Mouse (Mus musculus) A20 (cell line): ENCODE data around the gene Mthfd2.

Experiments
- DNase-seq: peaks from one replicate; pipeline ENCODE4 v3.0.0-alpha.2; 2011; ENCODE audit warnings: low read depth, low spot score

The Mthfd2 gene

DNA sequence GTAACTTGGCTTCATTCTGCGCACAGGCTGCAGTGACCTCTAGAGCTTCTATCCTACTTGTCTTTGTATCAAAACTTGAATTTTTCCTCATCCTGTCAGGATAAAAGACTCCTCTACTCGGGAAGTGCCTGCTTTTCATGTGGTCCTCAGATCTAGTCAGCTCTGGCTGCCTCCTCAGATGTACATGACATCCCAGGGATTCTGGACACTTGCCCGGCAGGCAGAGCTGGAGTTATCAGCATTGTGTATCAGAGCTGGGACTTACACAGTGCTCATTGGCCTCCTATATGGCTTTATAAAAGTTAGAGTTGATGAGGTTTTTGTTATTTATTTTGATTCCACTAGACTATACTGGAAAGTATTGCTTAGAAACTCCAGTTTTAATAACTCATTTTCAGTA is 15.7 kb upstream of the Mthfd2 start:
- no peak for DNase-seq

DNA sequence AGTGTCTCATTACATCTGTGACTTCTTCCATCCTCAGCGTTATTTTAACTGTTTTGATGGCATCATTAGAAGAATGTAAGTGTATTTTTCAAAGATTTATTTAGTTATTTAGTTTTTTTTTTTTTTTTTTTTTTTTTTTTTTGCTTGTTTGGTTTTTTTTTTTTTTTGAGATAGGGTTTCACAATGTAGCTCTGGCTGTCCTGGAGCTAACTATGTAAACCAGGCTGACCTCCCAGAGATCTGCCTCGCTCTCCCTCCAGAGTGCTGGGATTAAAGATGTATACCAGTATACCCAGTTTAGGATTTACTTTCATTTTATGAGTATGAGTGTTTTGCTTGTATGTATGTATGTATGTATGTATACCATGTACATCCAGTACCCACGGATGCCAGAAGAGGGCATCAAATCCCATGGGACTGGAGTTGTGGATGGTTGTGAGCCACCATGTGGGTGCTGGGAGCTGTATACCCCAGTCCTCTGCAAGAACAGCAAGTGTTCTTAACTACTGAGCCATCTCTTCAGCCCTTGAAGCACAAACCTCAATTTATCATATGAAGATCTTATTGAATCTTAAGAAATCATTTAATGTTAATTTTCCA is 2.0 kb upstream of the Mthfd2 start:
- no peak for DNase-seq

DNA sequence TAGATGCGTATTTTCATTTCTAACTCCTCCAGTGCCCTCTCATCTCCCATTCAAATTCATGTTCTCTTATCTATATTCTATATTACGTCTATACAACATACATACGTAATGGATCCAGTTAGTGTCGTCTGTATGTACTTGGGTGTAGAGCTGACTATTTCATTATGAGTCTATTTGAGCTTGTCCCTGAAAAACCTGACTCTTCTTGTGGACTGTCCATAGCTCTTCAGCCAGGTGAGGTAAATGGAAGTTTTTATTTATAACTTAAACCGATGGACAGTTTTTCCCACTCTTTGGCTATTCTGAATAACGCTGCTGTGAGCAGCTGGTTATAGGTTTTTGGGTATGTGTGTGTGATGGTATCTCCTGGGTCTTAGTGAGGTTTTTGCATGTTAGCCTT is 1.1 kb upstream of the Mthfd2 start:
- DNase-seq: no peak

DNA sequence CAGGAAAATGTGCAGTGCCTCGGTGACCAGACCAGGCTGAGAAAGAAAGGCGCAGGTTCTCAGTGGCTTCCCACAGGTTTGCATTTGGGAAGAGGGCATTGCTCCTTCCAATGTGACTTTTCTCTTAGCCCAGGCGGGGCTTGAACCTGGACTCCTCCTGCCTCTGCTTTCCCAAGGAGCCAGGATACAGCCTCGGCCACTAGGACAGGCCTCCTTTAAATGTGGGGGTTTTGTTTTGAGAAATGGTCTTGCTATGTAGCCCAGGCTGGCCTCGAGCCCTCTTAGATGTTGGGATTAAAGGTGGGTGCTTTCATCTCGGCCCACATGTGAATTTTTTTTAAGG is 657 bp upstream of the Mthfd2 start:
- DNase-seq: no peak

DNA sequence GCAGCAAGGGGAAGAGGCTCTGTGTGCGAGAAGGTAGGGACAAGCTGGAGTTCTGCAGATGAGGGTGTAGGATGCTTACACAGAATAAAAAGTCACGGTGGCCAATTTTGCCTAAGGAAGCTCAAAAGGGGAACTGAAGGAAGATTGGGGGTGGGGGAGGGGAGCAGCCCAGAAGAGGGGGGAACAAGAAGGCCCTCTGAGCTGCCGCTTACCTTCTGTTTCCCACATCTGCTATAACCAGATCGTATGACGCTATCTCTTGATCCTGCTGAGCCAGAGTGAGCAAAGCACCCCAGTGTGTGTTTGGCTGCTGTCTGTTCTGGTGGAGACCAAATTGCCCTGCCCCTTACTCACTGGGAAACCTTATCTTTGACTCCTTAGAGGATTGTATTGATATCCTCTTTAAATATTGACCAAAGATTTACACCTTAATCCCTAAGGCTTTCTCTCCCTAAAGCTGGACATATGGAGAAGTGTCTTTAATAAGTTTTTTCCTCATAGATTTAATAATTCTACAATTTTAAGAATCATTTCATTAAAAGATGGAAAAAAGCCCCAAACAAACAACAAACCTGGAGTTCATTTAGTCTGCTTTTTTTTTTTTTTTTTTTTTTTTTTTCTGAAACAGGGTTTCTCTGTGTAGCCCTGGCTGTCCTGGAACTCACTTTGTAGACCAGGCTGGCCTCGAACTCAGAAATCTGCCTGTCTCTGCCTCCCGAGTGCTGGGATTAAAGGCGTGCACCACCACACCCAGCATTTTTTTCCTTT is 1.9 kb downstream of the Mthfd2 start:
- DNase-seq: peak; percentile 60

DNA sequence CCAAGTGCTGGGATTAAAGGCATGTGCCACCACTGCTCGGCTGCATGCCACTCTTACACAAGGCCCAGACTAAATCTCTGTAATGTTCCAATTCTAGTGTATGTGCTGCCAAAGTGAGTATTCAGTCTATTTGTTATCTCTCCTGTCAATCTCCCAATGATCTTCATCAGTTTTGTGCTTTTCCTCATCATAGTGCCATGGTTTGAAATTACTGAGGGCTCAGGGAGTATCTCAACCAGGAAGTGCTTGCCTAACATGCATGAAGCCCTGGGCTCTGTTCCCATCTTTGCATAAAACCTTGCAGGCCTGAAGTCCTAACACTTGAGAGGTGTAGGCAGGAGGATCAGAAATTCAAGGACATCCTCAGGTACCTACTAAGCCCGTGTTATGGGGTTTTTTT is 2.9 kb downstream of the Mthfd2 start:
- DNase-seq: peak; percentile 34

DNA sequence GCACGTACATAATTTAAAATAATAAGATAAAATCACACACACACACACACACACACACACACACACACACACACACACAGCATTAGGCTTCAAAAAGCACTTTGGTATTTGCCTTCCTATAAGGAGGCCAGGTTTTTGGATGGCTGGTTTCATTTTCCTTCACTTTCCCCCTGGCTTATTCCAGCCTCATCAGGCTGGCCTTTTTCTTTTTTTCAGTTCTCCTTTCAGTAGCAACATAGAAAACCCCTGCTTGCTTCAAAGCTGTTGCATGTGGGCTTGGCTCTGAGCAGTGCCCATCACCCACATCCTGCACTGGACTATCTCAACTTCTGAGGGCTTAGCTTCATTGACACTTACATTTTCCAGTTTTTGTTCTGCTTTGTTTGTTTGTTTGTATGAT is 3.8 kb downstream of the Mthfd2 start:
- peak; percentile 73 for DNase-seq

DNA sequence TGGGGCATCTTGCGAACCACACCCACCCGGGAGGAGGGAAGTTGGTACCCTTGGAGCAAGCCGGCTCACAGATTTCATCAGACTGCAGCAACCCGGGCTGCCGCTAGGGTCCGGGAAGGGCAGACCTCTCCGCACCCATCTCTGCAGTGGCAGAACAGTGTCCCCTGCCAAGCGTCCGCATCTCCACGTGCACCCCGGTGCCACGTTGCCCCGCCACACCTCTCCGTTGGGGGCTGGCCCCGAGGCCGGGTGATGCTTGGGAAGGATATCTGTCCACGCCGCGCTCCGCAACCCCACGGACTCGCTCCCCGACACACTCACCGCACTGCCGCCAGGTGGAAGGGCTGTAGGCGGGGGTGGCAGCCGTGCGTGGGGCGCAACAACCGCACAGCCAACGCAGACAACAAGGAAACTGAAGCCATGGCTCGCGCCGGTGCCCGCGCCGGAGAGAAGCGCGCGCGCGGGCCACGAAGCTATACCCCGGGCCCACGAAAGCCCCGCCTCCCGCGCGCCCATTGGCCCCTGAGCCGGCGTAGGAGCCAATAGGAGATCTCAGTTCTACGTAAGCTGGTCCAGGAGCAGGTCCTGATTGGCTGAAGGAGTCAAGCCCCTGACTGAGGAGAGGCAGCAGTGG is 8.5 kb downstream of the Mthfd2 start:
- peak; percentile 86 for DNase-seq

DNA sequence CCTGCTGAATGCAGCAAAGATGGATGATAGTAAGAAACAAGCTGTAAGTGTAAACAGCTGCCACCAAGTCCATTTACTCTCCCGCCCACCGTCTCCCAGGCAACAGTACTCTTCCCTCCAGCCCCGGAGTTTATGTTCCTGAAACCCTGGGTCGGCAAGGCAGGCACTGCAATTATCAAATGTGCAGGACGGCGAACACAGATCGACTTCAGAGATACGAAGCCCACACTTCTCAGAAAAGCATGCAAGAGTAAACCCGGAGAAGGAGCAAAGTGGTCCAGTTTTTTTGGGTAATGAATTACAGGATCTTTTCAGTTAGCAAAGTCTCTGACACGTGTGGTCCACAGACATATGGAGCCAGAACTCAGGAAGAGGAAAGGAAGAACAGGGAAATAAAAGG is 9.7 kb downstream of the Mthfd2 start:
- DNase-seq: peak; percentile 37

DNA sequence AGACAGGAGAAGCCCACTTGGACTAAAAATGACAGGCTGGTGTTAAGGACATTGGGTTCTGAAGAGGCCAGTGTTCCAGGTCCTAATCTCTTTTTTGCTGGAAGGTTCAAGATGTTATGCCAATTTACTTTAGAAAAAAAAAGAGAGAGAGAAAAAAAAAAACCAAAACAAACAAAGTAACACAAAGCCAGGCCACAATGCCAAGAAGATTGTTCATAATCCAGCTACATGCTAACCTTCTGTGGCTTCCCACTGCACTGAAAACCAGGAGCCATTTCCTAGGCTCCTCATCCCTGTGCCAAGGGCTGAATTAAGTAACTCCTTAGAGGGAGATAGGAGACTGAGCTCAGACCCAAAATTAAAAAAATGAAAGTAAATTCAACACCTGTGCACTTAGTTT is 10.4 kb downstream of the Mthfd2 start:
- DNase-seq: no peak

DNA sequence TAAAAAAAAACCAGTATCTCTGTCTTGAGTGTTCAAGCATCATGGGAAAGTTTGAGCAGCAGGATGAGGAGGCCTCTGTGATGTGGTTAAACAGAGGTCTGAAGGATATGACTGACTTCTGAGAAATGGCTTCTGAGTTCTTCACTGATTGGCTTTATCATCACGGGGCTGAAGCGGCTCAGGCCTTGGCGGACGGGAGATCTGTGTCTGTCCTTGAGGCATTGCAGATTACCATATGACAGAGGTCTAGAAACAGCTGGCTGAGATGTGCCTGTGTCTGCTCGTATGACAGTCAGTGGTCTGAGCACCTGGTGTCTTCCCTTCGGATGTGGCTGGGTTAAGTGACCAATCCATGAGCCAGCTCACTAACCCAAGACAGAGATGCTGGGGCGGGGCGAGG is 13.2 kb downstream of the Mthfd2 start:
- DNase-seq: no peak

DNA sequence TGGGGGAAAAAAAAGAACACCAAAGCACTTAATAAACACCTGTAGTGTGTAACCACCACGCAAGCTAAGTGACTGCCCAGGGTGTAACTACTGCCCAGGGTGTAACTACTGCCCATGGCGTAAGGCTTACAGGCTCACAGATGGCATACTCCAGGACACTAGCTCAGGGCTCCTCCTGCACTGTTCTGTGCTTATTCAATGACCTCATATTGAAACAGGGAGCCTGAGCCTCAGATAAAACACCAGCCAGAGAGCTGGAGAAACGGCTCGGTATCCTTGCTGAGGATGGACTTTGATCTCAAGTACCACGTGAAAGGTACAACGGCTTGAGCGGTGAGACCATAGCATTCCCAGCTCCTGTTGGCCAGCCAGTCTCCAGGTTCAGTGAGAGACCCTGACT is 13.7 kb downstream of the Mthfd2 start:
- DNase-seq: no peak

DNA sequence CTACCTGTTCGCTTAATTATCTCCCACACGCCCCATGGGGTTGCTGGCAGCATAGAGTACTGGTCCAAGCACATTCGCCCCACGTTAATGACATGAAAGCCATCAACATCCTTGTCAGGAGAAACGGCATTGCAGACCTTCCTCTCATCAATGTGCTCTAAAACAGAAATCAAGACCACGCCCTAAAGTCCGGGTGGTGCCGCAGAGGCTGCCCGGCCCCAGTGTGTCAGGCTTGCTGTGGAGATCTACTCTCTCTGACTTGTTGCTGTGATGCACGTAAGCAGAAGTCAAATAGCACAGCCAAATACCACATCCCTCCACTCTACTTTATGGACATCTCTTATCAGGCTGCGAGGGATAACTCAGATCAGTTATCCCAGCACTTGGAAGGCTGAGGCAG is 14.5 kb downstream of the Mthfd2 start:
- no peak for DNase-seq

DNA sequence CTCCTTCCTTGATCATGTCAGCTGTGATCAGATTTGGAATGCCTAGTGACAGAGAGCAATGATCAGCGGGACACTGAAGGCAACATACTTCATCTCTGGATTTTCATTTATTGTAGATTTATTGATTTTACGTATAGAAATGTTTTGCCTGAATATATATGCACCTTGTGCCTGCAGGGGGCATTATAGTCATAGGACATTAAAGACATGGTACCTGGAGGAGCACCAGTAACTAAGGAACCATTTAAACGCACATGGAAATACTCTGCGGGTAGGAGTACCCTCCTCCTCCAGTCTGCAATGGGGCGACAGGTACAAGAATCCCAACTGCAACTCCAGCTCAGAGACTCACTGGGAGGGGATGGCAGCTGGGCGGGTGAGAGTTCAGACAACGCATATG is 16.7 kb downstream of the Mthfd2 start:
- DNase-seq: no peak

DNA sequence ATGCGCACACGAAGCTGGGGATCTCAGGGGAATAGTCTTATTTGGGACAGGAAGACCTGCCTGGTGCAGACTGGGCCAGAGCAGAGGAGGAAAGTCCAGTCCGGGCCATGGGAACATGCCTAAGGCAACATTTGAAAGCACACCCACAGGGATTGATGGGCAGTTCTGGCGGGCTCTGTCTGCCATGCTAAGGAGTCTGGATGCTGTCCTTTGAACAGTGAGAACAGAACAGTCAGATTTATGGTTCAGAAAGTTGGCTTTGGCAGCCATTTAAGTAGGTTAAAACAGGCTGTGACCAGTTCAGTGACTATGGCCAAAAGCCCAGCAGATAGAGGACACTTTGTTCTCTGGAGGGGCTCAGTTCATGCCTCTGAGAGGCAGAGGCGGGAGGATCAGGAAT is 23.4 kb downstream of the Mthfd2 start:
- DNase-seq: no peak

DNA sequence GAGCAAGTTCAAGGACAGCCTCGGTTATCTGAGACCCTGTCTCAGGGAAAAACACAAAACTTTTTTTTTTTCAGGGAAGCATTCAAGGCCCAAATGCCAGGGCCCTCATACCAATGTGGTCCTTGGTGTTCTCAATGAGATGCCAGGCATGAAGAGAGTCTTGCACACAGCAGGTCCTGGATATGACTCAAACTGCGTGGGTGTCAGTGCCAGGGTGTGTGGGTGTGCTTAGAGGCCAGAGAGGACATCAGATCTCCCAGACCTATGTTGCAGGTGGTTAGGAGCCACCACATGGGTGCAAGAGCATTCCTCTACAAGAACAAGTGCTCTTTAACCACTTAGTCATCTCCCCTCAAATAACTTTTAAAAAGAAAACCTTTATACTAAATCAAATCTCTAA is 24.4 kb downstream of the Mthfd2 start:
- no peak for DNase-seq

DNA sequence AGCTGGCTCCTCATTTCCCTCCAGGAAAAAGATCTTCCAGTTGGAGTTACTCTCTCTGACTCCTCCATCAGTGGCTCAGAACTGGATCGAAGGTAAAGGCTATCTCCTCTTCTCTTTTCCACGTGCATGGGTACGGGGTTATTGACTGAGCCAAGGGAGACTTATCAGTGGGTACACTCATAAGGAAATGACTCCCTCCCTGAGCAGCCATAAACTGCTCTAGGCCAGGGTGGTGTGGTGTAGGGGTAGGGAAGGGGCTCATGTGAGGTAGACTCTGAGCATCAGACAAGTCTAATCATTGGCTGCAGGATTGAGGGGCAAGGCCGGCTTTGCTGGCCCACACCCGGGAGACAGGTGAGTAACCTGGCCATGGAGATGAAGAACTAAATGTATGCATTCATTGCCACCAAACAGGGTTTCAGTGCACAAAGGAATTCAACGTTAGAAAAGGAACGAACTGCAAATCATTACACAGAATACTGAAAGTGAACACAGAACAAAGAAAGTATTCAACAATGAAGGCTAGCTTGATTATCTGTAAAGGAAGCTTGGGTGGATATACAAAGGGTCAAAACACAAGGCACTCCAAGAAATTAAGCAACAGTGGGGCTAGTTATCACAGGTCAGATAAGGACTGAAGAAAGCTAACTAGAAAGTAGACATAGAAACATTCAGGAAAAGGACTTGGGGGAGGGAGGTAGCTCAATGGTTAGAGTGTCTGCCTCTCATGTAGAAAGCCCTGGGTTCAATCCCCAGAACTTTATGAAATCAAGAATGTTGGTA is 25.1 kb downstream of the Mthfd2 start:
- DNase-seq: no peak

DNA sequence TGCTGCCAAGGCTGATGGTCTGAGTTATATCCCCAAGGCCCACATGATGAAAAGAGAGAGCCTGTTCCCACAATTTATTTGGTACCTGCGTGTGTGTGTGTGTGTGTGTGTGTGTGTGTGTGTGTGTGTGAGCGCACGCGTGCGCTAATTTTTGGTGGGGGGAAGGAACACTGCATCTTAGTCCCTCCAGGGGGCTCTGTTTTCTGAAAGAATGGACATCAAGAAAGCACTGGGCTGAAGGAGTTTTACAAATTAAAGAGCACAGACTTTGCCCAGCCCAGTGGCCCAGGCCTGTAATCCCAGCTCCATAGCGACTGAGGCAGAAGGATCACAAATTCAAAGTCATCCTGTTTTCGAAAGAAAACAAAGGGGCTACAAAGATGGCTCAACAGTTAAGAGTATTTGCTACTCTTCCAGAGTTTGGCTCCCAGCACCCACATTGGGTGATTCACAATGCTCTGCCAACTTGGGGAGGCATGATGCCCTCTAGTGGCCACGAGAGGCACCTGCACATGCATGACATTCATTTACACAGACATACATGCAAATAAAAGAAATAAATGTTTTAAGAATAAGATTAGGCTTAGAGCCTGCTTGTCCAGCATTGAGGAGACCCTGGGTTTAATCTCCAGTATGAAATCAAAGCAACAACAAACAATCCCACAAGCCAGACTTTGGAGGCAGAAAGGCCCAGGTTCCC is 45.3 kb downstream of the Mthfd2 start:
- peak; percentile 33 for DNase-seq

DNA sequence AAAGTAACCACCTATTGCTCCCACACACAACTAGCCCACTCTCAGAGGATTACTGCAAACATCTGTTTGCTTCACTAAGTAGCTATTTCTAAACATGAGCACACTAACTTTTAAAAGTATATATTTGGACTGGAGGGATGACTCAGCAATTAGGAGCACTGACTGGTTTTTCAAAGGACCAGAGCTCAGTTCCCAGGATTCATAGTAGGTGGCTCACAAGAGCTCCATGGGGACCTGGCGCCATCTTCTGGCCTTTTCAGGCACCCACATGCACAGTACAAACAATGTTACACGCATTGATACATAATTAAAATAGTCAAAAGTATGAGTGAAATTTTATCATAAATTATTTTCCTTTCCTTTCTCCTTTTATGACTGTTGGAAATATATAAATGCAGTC is 46.8 kb downstream of the Mthfd2 start:
- DNase-seq: peak; percentile 49

DNA sequence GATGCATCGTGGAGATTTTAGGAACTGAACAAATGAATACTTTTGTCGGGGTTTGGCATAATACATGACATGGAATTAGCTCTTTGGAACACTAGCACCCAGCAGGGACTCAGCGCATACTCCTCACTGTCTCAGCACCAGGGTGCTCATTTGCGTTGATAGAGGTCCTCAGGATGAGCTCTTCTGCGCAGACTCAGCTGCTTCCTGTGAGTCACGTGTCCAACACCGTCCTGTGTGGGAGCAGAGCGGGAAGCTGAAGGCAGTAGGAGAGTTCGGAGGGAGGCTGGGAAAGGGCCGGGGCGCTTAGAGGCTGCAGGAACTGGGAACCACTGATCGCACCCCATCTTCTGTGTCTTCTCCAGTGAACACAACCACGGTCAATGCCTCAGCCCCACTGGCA is 48.6 kb downstream of the Mthfd2 start:
- no peak for DNase-seq

DNA sequence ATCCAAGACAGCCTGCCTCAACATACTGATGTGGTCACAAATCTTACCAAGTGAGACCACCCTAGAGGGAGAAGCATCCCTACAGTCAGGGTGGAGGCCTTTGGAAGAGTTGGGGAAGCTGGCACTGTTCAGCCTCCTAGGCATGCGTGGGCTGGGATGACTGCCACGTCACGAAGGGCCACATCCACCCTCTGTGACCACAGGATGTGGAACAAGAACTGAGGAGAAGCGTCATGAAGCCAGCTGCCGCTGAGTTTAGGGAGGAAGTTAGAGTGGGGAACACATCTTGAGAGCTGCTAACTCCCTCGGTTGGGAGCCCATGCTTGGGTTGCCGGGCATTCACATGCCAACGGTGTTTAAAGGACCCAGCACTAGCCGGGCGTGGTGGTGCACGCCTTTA is 52.0 kb downstream of the Mthfd2 start:
- no peak for DNase-seq
